In genomic region chr10:3332880-3333279, GRCm38 (mm10) we compare ENCODE assay signal across 8 mouse cellular contexts. TPM values are rescaled to one million over a fixed set of nuclear protein-coding genes. Genes with fewer than 3 reads are reported as not detected.
DNase-seq lines count a peak whose midpoint lies in the region; ATAC-seq lines count a peak whose summit lies in the region.

No protein-coding gene starts in this region.

- ATAC-seq in heart, embryonic 11.5 days (replicated peaks; ENCODE audit: insufficient number of reproducible peaks, low FRiP score, low TSS enrichment): no peak
- peak; percentile 46 for ATAC-seq in inflammation-experienced regulatory T-cells, adult 6 months
- peak; percentile 52; the same call in 1 of the 2 replicates for ATAC-seq in midbrain, embryonic 12.5 days (ENCODE audit: low FRiP score, low read depth)

- no peak overlapping the region for H3K4me3 ChIP-seq in heart, embryonic 11.5 days (ENCODE audit: low read depth, low read length)
- no peak overlapping the region for H3K4me3 ChIP-seq in midbrain, embryonic 12.5 days

- peak; percentile 89 for DNase-seq in heart, adult 11 months
- DNase-seq in cerebellum, adult 9-11 months: peak; percentile 60
- peak; percentile 67 to 83 for DNase-seq in frontal cortex, postnatal 14 days (ENCODE audit: low spot score in 2 of 2)
- peak; percentile 45 to 93 for DNase-seq in left cerebral cortex, adult 8-10 months (ENCODE audit: low spot score in 2 of 2)
- DNase-seq in spleen, postnatal 4 days (ENCODE audit: low spot score in 2 of 2): peak; percentile 15 to 71

- no peak overlapping the region for H3K4me2 ChIP-seq in heart, embryonic 11.5 days
- H3K4me2 ChIP-seq in midbrain, embryonic 12.5 days (replicated peaks): no peak overlapping the region

- no peak overlapping the region for H3K9ac ChIP-seq in heart, embryonic 11.5 days (ENCODE audit: low read depth, low read length)
- H3K9ac ChIP-seq in midbrain, embryonic 12.5 days (replicated peaks): no peak overlapping the region

- H3K4me1 ChIP-seq in heart, embryonic 11.5 days (ENCODE audit: control insufficient read depth, insufficient read depth, low read length): peaks cover 5% of the 10 kb centered on the region
- H3K4me1 ChIP-seq in midbrain, embryonic 12.5 days: no peaks in the 10 kb centered on the region

- WGBS in heart, embryonic 11.5 days (ENCODE audit: insufficient replicate concordance): 27% methylated on average over 3 of the region's 3 CpGs
- 33% methylated on average over 3 of the region's 3 CpGs for WGBS in midbrain, embryonic 12.5 days

- H3K9me3 ChIP-seq in heart, embryonic 11.5 days (replicated peaks; ENCODE audit: control insufficient read depth, low read length): no peaks in the 10 kb centered on the region
- H3K9me3 ChIP-seq in midbrain, embryonic 12.5 days: no peaks in the 10 kb centered on the region

- H3K27me3 ChIP-seq in heart, embryonic 11.5 days (ENCODE audit: control insufficient read depth, insufficient read depth, low read length): no peaks in the 10 kb centered on the region
- no peaks in the 10 kb centered on the region; the same call in 1 of the 2 replicates for H3K27me3 ChIP-seq in midbrain, embryonic 12.5 days

- H3K36me3 ChIP-seq in heart, embryonic 11.5 days (ENCODE audit: control insufficient read depth, insufficient read depth, low read length): no peaks in the 10 kb centered on the region
- H3K36me3 ChIP-seq in midbrain, embryonic 12.5 days: no peaks in the 10 kb centered on the region

- H3K27ac ChIP-seq in heart, embryonic 11.5 days (ENCODE audit: low read depth, low read length): no peak overlapping the region
- H3K27ac ChIP-seq in midbrain, embryonic 12.5 days (replicated peaks): no peak overlapping the region

RNA-seq across cellular contexts. Expression of gene Ppp1r14c, which starts 33.0 kb away (rescaled TPM):
- 170 and 202 TPM in 2 replicates for polyA plus RNA-seq in heart, embryonic 11.5 days (2014; fragmentation: Nextera tagmentation; extraction: Ambion mirVana)
- under 1 TPM; 0.21 to 0.70 (median 0.37) TPM for polyA plus RNA-seq in inflammation-experienced regulatory T-cells, adult 6 months (2017; shearing (Covaris generic))
- 10 to 100 TPM in 3 of 4 experiments, 1 to 10 TPM in 1; 9.8 to 13.1 (median 11.1) TPM for total RNA-seq in left cerebral cortex, adult 8-10 months (2022)
- polyA plus RNA-seq in midbrain, embryonic 12.5 days (2016; fragmentation: Nextera tagmentation; extraction: Ambion mirVana): 6.9 and 7.3 TPM in 2 replicates

Comparison
In these comparisons a context has a peak if more than half of its experiments do, and no peak if none do; other contexts are left out.
1. RNA of gene Ppp1r14c, which starts 33.0 kb away (polyA plus RNA-seq): 170 to 202 TPM in heart, embryonic 11.5 days; 6.9 to 7.3 TPM in midbrain, embryonic 12.5 days and 0.21 to 0.70 TPM in inflammation-experienced regulatory T-cells, adult 6 months; every median in the first group is over 10 times any median in the second.
2. Peak in every context shown above with its lines, with median percentiles within 50 percentile points of each other: DNase-seq.